Mouse (Mus musculus): ENCODE data around the gene Abi1. TPM values are rescaled to one million over a fixed set of nuclear protein-coding genes. Genes with fewer than 3 reads are reported as not detected.

Gene Abi1
- 57.7 and 58.1 TPM in 2 replicates for polyA plus RNA-seq (2015; fragmentation: Nextera tagmentation; extraction: Ambion mirVana)

DNA sequence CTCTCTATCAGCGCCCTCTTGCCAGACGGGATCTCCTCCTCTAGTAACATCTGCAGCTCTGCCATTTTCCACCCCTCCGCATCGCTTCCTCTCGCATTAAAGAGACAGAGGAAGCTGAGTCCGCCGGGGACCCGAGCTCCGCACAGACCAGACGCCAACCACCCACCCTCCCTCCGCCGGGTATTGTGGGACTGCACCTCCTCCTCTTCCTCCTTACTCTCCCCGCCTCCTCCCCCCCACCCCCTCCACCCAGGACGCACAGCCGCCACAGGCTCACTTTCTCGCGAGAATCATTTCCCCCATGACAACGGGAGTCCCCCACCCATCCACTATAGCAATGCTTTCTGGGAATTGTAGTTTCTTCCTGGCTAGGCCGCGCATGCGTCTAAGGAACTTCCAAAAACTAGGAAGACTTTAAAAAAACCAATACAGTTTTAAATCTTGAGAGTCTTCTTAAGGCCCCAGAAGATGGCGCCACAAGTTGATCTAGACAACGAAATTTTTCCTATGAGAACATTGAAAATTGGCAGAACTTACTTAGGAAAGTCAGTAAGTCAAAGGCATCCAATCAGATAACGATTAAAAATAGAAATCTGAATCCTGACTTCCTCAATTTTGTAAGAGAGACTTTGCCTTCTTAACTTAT is at the start of gene Abi1:
Abi1 (minus strand) TSS at position 241 of the 646 bp plus-strand sequence.
- Histone ChIP-seq H3K4me1 (peaks cover 23% of the 10 kb centered on the region), H3K4me2 (replicated peaks) (peak within 1 kb of the TSS; percentile 84), H3K9me3 (no peaks in the 10 kb centered on the region), H3K27me3 (no peaks in the 10 kb centered on the region), H3K4me3 (peak within 1 kb of the TSS; percentile 94), H3K9ac (replicated peaks) (peak within 1 kb of the TSS; percentile 98), H3K27ac (replicated peaks) (peak within 1 kb of the TSS; percentile 98), H3K36me3 (no peaks in the 10 kb centered on the region)
- ATAC-seq (replicated peaks): peak; percentile 97
- 3% methylated on average over 24 of the region's 24 CpGs for WGBS

DNA sequence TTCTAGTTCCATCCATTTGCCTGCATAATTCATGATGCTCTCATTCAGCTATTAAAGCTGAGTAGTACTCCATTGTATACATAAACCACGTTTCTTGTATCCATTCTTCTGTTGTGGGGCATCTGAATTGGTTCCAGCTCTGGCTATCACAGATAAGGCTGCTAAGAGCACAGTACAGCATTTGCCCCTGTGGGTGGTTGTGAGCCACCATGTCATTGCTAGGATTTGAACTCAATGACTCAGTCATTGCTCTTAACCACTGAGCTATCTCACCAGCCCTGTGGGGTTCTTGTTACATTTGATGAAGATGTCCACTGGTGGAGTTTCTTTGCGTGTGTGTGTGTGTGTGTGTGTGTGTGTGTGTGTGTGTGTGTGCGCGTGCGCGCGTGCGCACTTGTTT is 44.5 kb upstream of the Abi1 start:
- Histone ChIP-seq H3K9ac (replicated peaks) (no peak overlapping the region), H3K27ac (replicated peaks) (no peak overlapping the region), H3K36me3 (peaks cover 61% of the 10 kb centered on the region), H3K9me3 (no peaks in the 10 kb centered on the region), H3K4me3 (no peak overlapping the region), H3K4me2 (replicated peaks) (no peak overlapping the region), H3K4me1 (no peaks in the 10 kb centered on the region), H3K27me3 (no peaks in the 10 kb centered on the region)
- ATAC-seq (replicated peaks): no peak
- 95% methylated on average over 8 of the region's 8 CpGs for WGBS

DNA sequence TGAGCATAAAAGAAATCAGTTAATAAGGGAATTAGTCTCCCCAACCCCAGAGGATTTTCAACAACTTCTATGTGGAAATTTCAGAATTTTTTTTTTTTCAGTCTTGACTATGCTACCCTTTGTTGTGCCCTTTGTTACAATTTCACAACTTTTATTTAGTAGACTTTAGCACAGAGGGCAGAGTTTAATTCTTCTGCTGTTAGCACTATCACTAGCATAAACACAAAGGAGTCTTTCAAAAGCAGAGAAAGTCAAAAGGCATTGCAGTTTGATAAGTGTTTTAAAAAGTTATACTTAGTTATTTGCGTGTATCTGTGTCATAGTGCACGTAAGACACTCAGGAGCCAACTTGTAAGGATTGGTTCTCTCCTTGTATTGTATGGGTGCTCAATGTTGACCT is 38.5 kb upstream of the Abi1 start:
- ATAC-seq (replicated peaks): no peak
- peaks cover 71% of the 10 kb centered on the region for H3K36me3 ChIP-seq
- H3K9me3 ChIP-seq: no peaks in the 10 kb centered on the region
- no peak overlapping the region for H3K27ac ChIP-seq (replicated peaks)
- H3K4me1 ChIP-seq: no peaks in the 10 kb centered on the region
- H3K9ac ChIP-seq (replicated peaks): no peak overlapping the region
- 96% methylated on average over 2 of the region's 2 CpGs for WGBS
- no peak overlapping the region for H3K4me2 ChIP-seq (replicated peaks)
- H3K27me3 ChIP-seq: no peaks in the 10 kb centered on the region
- no peak overlapping the region for H3K4me3 ChIP-seq

DNA sequence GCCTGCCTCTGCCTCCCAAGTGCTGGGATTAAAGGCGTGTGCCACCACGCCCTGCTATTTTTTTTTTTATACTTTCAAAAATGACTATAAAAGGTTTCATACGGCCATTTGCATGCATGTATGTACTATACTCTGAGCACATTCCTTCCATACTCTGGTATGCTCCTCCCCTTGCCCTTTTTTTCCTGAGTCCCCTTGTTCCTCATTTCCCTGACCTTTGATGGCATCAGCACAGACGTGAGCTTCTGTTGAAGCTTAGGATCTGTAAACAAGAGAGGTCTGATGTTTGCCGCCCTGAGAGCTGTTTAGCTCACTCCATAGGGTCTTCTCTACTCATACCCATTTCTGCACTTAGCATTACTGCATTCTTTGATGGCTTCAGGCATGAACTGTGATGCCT is 37.7 kb upstream of the Abi1 start:
- ATAC-seq (replicated peaks): no peak
- H3K36me3 ChIP-seq: peaks cover 67% of the 10 kb centered on the region
- no peak overlapping the region for H3K9ac ChIP-seq (replicated peaks)
- WGBS: 93% methylated on average over 5 of the region's 5 CpGs
- no peak overlapping the region for H3K27ac ChIP-seq (replicated peaks)
- H3K4me2 ChIP-seq (replicated peaks): no peak overlapping the region
- no peaks in the 10 kb centered on the region for H3K27me3 ChIP-seq
- no peaks in the 10 kb centered on the region for H3K9me3 ChIP-seq
- no peak overlapping the region for H3K4me3 ChIP-seq
- no peaks in the 10 kb centered on the region for H3K4me1 ChIP-seq

DNA sequence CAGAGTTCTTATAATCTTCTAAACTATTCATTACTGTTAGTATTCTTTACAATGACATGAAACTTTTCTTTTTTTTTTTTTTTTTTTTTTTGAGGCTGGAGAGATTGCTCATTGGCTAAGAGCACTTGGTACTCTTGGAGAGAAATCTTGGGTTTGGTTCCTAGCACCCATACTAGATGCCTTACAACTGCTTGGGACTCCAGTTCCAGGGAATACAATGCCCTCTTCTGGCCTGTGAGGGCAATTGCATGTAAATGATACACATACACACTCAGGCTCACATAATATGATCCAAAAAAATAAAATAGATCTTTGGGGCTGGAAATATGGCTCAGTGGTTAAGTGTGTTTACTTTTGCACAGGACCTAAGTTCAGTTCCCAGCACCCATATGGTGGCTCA is 36.7 kb upstream of the Abi1 start:
- no peaks in the 10 kb centered on the region for H3K4me1 ChIP-seq

DNA sequence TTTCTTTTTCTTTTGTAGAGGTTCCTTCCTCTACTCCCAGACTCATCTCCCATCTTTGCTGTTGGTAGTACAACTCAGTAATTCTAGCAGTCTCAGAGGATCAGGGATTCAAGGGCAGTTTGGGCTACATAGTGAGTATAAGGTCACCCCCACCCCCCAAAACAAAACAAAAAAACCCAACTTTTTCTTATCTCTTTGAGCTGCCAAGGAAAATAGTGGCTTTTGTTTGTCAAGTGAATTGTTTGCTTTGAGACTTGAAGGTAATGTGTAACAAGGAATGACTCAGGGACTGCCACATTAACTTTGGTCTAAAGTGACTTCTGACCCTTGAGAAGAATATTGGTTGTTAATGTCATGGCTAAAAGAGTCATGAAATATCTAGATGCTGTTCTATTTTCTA is 35.8 kb upstream of the Abi1 start:
- Histone ChIP-seq H3K27ac (replicated peaks) (no peak overlapping the region), H3K27me3 (no peaks in the 10 kb centered on the region), H3K4me3 (no peak overlapping the region), H3K36me3 (peaks cover 53% of the 10 kb centered on the region), H3K4me1 (0 out of 2 replicates have a peak, but pooled peaks cover 3% of the 10 kb centered on the region), H3K9me3 (no peaks in the 10 kb centered on the region), H3K9ac (replicated peaks) (no peak overlapping the region), H3K4me2 (replicated peaks) (no peak overlapping the region)
- ATAC-seq (replicated peaks): no peak

More for the DNA sequence above, 36.7 kb upstream of the Abi1 start:
- no peak for ATAC-seq (replicated peaks)
- no peak overlapping the region for H3K4me2 ChIP-seq (replicated peaks)
- no peak overlapping the region for H3K4me3 ChIP-seq
- no peaks in the 10 kb centered on the region for H3K9me3 ChIP-seq
- H3K36me3 ChIP-seq: peaks cover 61% of the 10 kb centered on the region
- no peaks in the 10 kb centered on the region for H3K27me3 ChIP-seq
- H3K27ac ChIP-seq (replicated peaks): no peak overlapping the region
- H3K9ac ChIP-seq (replicated peaks): no peak overlapping the region

DNA sequence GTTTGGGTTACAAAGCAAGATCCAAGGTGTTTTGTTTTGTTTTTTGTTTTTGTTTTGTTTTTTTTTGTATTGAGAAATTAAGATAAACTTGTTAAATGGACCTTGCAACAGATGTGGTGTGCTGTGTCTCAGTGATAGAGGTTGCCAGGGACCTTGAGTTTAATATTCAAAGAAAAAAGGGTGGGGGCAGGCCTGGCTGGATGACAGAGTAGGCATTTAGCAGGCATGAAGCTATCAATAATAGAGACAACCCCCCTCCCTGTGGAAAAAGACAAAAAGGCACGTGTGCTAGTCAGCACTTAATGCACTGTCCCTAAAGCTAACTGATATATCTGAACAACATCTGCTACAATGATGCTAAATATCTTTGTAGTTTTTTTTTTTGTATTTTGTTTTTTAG is 31.4 kb upstream of the Abi1 start:
- ATAC-seq (replicated peaks): no peak
- Histone ChIP-seq H3K27ac (replicated peaks) (no peak overlapping the region), H3K27me3 (no peaks in the 10 kb centered on the region), H3K4me3 (no peak overlapping the region), H3K9ac (replicated peaks) (no peak overlapping the region), H3K9me3 (no peaks in the 10 kb centered on the region), H3K4me1 (peaks cover 16% of the 10 kb centered on the region; the same call in 1 of the 2 replicates), H3K4me2 (replicated peaks) (no peak overlapping the region), H3K36me3 (peaks cover 21% of the 10 kb centered on the region)
- 76% methylated on average over 1 of the region's 1 CpGs for WGBS

DNA sequence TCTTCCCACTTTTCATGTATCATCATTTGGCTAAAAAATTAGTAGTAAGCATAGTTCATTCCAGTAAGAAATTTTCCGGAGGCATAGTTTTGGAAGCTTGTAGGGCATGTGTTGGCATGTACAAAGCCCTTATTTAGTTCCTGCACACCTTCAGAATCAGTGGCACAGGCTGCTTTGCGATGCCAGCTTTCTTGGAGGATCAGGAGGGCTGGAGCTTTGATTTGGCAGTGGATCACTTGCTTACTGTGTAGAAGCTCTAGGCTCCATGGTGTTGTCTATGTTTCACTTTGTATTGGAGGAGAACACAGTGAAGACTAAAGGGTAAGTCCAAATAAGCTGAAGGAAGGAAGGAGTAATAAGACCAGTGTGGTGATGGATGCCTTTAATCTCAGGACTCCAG is 30.4 kb upstream of the Abi1 start:
- Histone ChIP-seq H3K9ac (replicated peaks) (no peak overlapping the region), H3K9me3 (no peaks in the 10 kb centered on the region), H3K4me3 (no peak overlapping the region), H3K4me2 (replicated peaks) (no peak overlapping the region), H3K27ac (replicated peaks) (no peak overlapping the region), H3K27me3 (no peaks in the 10 kb centered on the region), H3K4me1 (peaks cover 16% of the 10 kb centered on the region; the same call in 1 of the 2 replicates), H3K36me3 (peaks cover 16% of the 10 kb centered on the region)
- WGBS: 96% methylated on average over 2 of the region's 2 CpGs
- ATAC-seq (replicated peaks): no peak

DNA sequence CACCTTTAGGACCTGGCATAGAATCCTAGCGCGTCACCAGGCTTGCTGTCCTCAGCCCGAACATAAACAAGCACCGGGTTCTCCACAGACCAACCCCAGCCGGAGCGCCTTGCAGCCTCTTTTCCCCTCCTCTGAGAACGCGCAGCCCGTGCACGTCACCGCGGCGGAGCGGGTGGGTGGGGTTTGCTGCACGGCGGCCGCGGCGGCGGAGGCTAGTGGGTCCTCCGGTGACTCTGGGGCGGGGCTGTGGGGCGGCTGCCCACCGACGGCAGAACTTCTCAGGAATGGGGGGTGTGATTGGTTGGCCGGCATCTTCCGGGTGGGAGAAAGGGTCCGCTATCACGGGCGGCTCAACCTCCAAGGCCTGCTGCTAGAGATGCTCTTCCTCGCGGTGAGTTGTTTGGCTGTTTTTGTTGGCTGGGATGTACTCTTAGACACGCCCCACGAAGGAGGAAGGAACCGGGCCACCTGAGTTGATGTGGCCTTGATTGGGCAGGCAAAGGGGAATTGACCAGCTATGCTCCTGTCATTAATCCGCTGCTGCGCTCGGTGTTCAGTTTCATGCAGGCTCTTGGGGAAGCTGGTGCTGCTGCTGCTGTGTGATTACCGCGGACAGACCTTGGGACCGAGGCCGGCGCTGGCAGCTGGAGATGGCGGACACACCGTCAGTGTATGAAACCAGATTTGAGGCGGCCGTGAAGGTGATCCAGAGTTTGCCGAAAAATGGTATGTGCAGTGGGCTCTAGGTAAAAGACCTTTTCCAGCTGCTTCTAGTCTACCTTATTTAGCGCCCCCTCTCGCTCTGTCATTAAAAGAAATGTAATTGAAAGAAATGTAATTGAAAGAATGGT is 29.1 kb upstream of the Abi1 start:
- peak; percentile 91 for ATAC-seq (replicated peaks)
- Histone ChIP-seq H3K27ac (replicated peaks) (peak overlapping the region; percentile 98), H3K4me2 (replicated peaks) (peak overlapping the region; percentile 99), H3K27me3 (no peaks in the 10 kb centered on the region), H3K9ac (replicated peaks) (peak overlapping the region; percentile 85), H3K4me3 (peak overlapping the region; percentile 91), H3K9me3 (no peaks in the 10 kb centered on the region), H3K4me1 (peaks cover 16% of the 10 kb centered on the region; the same call in 1 of the 2 replicates), H3K36me3 (peaks cover 10% of the 10 kb centered on the region)
- WGBS: under 1% methylated on average over 50 of the region's 50 CpGs

DNA sequence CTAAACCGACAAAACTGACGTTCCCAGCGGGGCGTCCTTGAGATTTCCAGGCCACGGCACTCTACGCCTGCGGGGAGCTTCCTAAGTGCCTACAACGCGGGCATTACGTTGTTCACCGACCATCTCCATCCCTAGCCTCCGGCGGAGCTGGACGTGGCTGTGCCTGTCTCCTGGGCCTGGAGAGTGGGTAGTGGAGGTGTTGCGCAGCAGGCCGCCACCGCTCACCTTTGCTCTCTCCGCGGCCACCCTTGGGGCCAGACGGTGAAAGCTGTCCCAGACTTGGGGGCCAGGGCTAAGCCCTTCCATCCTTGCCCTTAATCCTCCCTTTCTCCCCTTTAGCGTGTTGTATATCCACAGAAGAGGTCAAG is 28.3 kb upstream of the Abi1 start:
- H3K9me3 ChIP-seq: no peaks in the 10 kb centered on the region
- under 1% methylated on average over 21 of the region's 21 CpGs for WGBS
- ATAC-seq (replicated peaks): peak; percentile 77

DNA sequence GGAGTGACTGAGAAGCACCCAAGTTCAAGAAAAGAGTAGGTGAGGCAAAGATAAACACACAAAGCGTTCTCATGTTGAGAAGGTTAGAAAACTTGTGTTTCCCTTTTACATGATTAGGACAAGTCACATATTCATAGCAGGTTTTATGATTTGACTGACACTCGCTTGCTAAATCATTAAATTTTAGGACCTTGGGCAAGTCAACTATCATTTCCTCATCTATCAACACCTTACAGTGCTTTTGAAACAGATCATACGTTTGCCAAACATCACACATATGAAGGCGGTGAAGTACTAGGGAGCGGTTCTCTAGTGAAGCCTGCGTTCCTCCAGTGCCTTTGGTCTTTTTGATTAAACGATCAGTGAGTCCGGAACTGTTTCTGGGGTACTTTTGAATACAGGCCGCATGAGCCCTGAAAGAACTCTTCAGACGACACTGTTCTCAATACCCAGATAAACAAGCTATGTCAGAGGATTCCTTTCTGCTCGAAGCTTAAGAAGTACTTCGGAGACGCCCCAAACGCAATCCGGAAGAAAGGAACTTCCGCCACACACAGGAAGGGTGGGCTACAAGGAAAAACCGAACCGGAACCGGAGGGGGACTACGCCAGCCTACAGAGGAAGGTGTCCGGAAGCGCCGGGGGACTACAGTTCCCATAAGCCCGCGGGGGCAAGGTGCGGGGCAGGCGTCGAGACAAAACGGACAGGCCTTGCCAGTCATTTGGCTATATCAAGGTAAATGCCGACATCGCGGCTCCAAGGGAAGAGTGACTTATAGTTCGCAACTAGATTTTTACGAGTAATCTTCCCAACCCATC is 27.7 kb upstream of the Abi1 start, which contains the start of gene Acbd5:
Acbd5 (plus strand) TSS at position 616 of the 818 bp plus-strand sequence.
- WGBS: 2% methylated on average over 34 of the region's 34 CpGs
- H3K27me3 ChIP-seq: no peaks in the 10 kb centered on the region
- H3K9me3 ChIP-seq: no peaks in the 10 kb centered on the region
- H3K36me3 ChIP-seq: 0 out of 2 replicates have a peak, but pooled peaks cover 2% of the 10 kb centered on the region
- H3K4me1 ChIP-seq: peaks cover 16% of the 10 kb centered on the region; the same call in 1 of the 2 replicates
- peak within 1 kb of the TSS; percentile 85 for H3K9ac ChIP-seq (replicated peaks)
- peak; percentile 98 for ATAC-seq (replicated peaks)
- H3K4me2 ChIP-seq (replicated peaks): peak within 1 kb of the TSS; percentile 99
- H3K4me3 ChIP-seq: peak within 1 kb of the TSS; percentile 91
- peak within 1 kb of the TSS; percentile 98 for H3K27ac ChIP-seq (replicated peaks)

More for the DNA sequence above, 28.3 kb upstream of the Abi1 start:
- peaks cover 16% of the 10 kb centered on the region; the same call in 1 of the 2 replicates for H3K4me1 ChIP-seq
- peaks cover 3% of the 10 kb centered on the region for H3K36me3 ChIP-seq
- H3K4me2 ChIP-seq (replicated peaks): peak overlapping the region; percentile 99
- no peaks in the 10 kb centered on the region for H3K27me3 ChIP-seq
- H3K4me3 ChIP-seq: peak overlapping the region; percentile 91
- H3K27ac ChIP-seq (replicated peaks): peak overlapping the region; percentile 98
- H3K9ac ChIP-seq (replicated peaks): peak overlapping the region; percentile 85

DNA sequence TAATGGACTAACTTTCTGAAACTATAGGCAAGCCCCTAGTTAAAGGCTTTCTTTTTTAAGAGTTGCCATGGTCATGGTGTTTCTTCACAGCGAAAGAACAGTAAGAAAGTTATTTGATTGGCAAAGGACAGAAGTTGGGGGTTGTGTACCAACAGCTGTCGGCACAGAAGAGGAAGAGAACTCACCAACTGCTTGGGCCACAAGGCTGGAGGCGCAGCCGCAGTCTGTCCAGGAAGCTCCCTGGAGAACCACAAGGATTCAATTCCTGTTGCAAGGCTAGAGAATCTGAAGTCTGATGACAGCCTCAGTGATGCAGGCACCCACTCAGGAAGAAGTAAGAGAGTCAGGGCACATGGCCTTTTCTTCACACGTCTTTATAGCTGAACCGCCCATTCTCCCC is 12.5 kb upstream of the Abi1 start:
- no peaks in the 10 kb centered on the region for H3K9me3 ChIP-seq
- H3K27ac ChIP-seq (replicated peaks): no peak overlapping the region
- 81% methylated on average over 6 of the region's 6 CpGs for WGBS
- H3K4me3 ChIP-seq: no peak overlapping the region
- no peak overlapping the region for H3K9ac ChIP-seq (replicated peaks)
- H3K4me1 ChIP-seq: no peaks in the 10 kb centered on the region
- ATAC-seq (replicated peaks): no peak
- H3K36me3 ChIP-seq: no peaks in the 10 kb centered on the region
- no peak overlapping the region for H3K4me2 ChIP-seq (replicated peaks)
- no peaks in the 10 kb centered on the region for H3K27me3 ChIP-seq

Measured in forebrain, embryonic 15.5 days (tissue).